Mouse (Mus musculus): ENCODE measurements at regions not wholly inside any gene's neighbourhood (a gene's known extent, or its start where the extent isn't known, plus 50 kb on each side); places are given as distances from the start of the nearest gene placed in this dataset.
A peak's percentile ranks its signal among the peaks of the same experiment; 100 is the strongest.
"Not testable (repeated sequence)": the region's sequence is repeated elsewhere in the genome, so short reads cannot be mapped to it uniquely, and the experiment has no call there.

- no peak for DNase-seq (ENCODE audit: extremely low spot score in 1 of 2, low spot score in 2 of 2)
- intact Hi-C loops (cut with DNase I): no loop called here
These were observed 347.7 kb downstream of the Cypt12 start for GRCm38 (mm10) chr3:18295921-18296320.

- intact Hi-C loops (cut with DNase I): no loop called here
- DNase-seq (ENCODE audit: extremely low spot score in 1 of 2, low spot score in 2 of 2): no peak
These were observed 350.5 kb downstream of the Cypt12 start for GRCm38 (mm10) chr3:18298699-18299098.

GRCm38 (mm10) chr3:18299502-18299901 lies 351.3 kb downstream of the Cypt12 start:
- peak in 1 of 2 experiments; percentile 5 for DNase-seq (ENCODE audit: extremely low spot score in 1 of 2, low spot score in 2 of 2)

GRCm38 (mm10) chr3:18319433-18319832 lies 371.2 kb downstream of the Cypt12 start:
- intact Hi-C loops (cut with DNase I): no loop called here
- DNase-seq (ENCODE audit: extremely low spot score in 1 of 2, low spot score in 2 of 2): no peak

More at GRCm38 (mm10) chr3:18299502-18299901, 351.3 kb downstream of the Cypt12 start:
- intact Hi-C loops (cut with DNase I): no loop called here

- DNase-seq (ENCODE audit: extremely low spot score in 1 of 2, low spot score in 2 of 2): no peak
- intact Hi-C loops (cut with DNase I): no loop called here
These were observed 385.0 kb downstream of the Cypt12 start for GRCm38 (mm10) chr3:18333182-18333581.

GRCm38 (mm10) chr3:18339189-18339588 lies 391.0 kb downstream of the Cypt12 start:
- DNase-seq (ENCODE audit: extremely low spot score in 1 of 2, low spot score in 2 of 2): no peak
- intact Hi-C loops (cut with DNase I): no loop called here

GRCm38 (mm10) chr3:18341757-18342156 lies 393.5 kb downstream of the Cypt12 start:
- DNase-seq (ENCODE audit: extremely low spot score in 1 of 2, low spot score in 2 of 2): no peak
- intact Hi-C loops (cut with DNase I): no loop called here

GRCm38 (mm10) chr3:18378014-18379005 lies 430.1 kb downstream of the Cypt12 start:
- intact Hi-C loops (cut with DNase I): no loop called here
- DNase-seq (ENCODE audit: extremely low spot score in 1 of 2, low spot score in 2 of 2): no peak

- peak in 1 of 2 experiments; percentile 34 for DNase-seq (ENCODE audit: extremely low spot score in 1 of 2, low spot score in 2 of 2)
- intact Hi-C loops (cut with DNase I): no loop called here
These were observed 473.8 kb downstream of the Cypt12 start for GRCm38 (mm10) chr3:18421886-18422575.

- DNase-seq (ENCODE audit: extremely low spot score in 1 of 2, low spot score in 2 of 2): no peak
These were observed 480.7 kb downstream of the Cypt12 start for GRCm38 (mm10) chr3:18428908-18429307.

GRCm38 (mm10) chr3:18438845-18439244 lies 490.6 kb downstream of the Cypt12 start:
- DNase-seq (ENCODE audit: extremely low spot score in 1 of 2, low spot score in 2 of 2): no peak
- intact Hi-C loops (cut with DNase I): no loop called here

More at GRCm38 (mm10) chr3:18428908-18429307, 480.7 kb downstream of the Cypt12 start:
- intact Hi-C loops (cut with DNase I): no loop called here

GRCm38 (mm10) chr3:18452197-18452933 lies 504.2 kb downstream of the Cypt12 start:
- intact Hi-C loops (cut with DNase I): no loop called here
- no peak for DNase-seq (ENCODE audit: extremely low spot score in 1 of 2, low spot score in 2 of 2)

GRCm38 (mm10) chr3:18453220-18453985 lies 505.2 kb downstream of the Cypt12 start:
- no peak for DNase-seq (ENCODE audit: extremely low spot score in 1 of 2, low spot score in 2 of 2)
- intact Hi-C loops (cut with DNase I): no loop called here

GRCm38 (mm10) chr3:18453986-18454291 lies 505.7 kb downstream of the Cypt12 start:
- intact Hi-C loops (cut with DNase I): no loop called here
- no peak for DNase-seq (ENCODE audit: extremely low spot score in 1 of 2, low spot score in 2 of 2)

GRCm38 (mm10) chr3:18454558-18455191 lies 506.5 kb downstream of the Cypt12 start:
- DNase-seq (ENCODE audit: extremely low spot score in 1 of 2, low spot score in 2 of 2); intact Hi-C loops (cut with DNase I): not testable (repeated sequence)

GRCm38 (mm10) chr3:18456033-18456690 lies 508.0 kb downstream of the Cypt12 start:
- intact Hi-C loops (cut with DNase I): no loop called here
- DNase-seq (ENCODE audit: extremely low spot score in 1 of 2, low spot score in 2 of 2): peak in 1 of 2 experiments; percentile 20

GRCm38 (mm10) chr3:18460267-18460666 lies 512.1 kb downstream of the Cypt12 start:
- intact Hi-C loops (cut with DNase I): no loop called here

GRCm38 (mm10) chr3:18471846-18472245 lies 523.6 kb downstream of the Cypt12 start:
- no peak for DNase-seq (ENCODE audit: extremely low spot score in 1 of 2, low spot score in 2 of 2)
- intact Hi-C loops (cut with DNase I): no loop called here

More at GRCm38 (mm10) chr3:18460267-18460666, 512.1 kb downstream of the Cypt12 start:
- DNase-seq (ENCODE audit: extremely low spot score in 1 of 2, low spot score in 2 of 2): no peak
